Mouse (Mus musculus): ENCODE data around the gene Fam3a. TPM values are rescaled to one million over a fixed set of nuclear protein-coding genes. Genes with fewer than 3 reads are reported as not detected.

Gene Fam3a
- polyA plus RNA-seq (2015; fragmentation: Nextera tagmentation; extraction: Ambion mirVana) = 27.6 and 28.2 TPM in 2 replicates

GRCm38 (mm10) chrX:74392535-74393443, at the start of gene Fam3a, which contains the start of gene Ikbkg:
Gene Fam3a (minus strand): TSS chrX:74393272.
Gene Ikbkg (plus strand): TSS chrX:74393290.

DNA sequence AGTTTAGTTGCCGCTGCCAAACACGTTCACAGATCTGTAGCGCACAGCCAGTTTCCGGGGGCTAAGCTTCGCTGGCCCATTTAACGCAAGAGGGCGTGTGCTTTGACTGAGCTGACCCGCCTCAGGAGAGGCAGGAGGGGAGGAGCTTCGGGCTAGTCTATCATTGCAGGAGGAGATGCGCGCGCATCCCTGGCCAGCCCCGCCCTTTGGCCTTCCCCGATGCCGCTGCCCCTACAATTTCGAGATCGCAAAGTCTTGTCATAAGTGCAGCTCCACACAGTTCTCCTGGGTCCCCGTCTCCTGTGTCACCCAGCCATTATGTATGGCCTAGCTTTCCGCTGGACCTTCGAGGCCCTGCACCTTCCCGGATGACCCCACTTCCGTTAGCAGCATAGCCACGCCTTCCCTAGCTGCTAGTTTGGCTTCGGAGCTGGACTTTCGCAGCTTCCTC, 35.8 kb upstream of the Fam3a start, which contains the start of gene G6pdx:
TSS of gene G6pdx (minus strand) at position 369 of the 451 bp plus-strand sequence.

DNA sequence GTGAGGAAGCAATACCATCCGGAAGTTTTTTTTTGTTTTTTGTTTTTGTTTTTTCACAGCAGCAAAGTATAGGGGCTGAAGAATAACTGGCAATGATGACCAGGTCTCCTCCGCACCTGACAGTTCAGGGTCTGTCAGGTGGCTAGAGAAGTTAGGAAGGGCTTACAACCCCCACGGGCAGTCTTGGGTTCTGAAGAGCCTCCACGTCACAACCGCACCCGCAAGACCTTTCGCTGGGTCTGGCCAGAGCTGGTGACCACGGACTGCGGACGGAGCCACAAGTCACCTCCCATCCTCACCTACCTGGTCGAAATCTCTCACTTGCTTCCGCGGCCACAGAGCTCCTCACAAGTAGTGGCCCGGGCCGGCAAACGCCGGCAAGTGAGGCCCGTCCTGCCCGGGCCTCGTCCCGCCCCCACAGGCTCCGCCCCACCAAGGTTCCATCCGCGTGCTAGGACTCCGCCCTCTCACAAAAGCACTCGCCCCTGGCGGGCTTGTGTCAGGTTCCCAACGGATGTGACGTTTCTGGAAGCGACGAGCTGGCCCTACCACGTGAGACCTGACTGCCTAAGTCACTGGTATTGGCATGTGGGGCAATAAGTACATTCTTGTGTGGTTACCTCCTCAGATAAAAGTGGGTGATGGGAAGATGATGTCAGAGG, 20.1 kb downstream of the Fam3a start, which contains the start of the genes Ubl4a and Slc10a3:
TSS of gene Ubl4a (minus strand) at position 331 of the 662 bp plus-strand sequence.
TSS of gene Slc10a3 (minus strand) at position 462 of the 662 bp plus-strand sequence.

GRCm38 (mm10) chrX:74353467-74353770, 39.7 kb downstream of the Fam3a start, which contains the start of gene Lage3:
Gene Lage3 (minus strand): TSS chrX:74353618.

Other genes with a start within 250 kb of the Fam3a start
- gene Tex28, start 225.4 kb downstream of the Fam3a start, polyA plus RNA-seq (2015; fragmentation: Nextera tagmentation; extraction: Ambion mirVana) = not detected in 2 replicates
- 0.10 and 0.16 TPM in 2 replicates for gene Tktl1, start 216.0 kb downstream of the Fam3a start, polyA plus RNA-seq (2015; fragmentation: Nextera tagmentation; extraction: Ambion mirVana)
- gene Flna, start 143.5 kb downstream of the Fam3a start, polyA plus RNA-seq (2015; fragmentation: Nextera tagmentation; extraction: Ambion mirVana) = 1,264 and 1,315 TPM in 2 replicates
- 27.8 and 28.9 TPM in 2 replicates for gene Emd, start 138.6 kb downstream of the Fam3a start, polyA plus RNA-seq (2015; fragmentation: Nextera tagmentation; extraction: Ambion mirVana)
- gene Rpl10, start 122.5 kb downstream of the Fam3a start, polyA plus RNA-seq (2015; fragmentation: Nextera tagmentation; extraction: Ambion mirVana) = 802 and 865 TPM in 2 replicates
- 50.5 and 56.1 TPM in 2 replicates for gene Taz, start 111.4 kb downstream of the Fam3a start, polyA plus RNA-seq (2015; fragmentation: Nextera tagmentation; extraction: Ambion mirVana)
- 18.6 and 20.0 TPM in 2 replicates for gene Dnase1l1, start 110.9 kb downstream of the Fam3a start, polyA plus RNA-seq (2015; fragmentation: Nextera tagmentation; extraction: Ambion mirVana)
- gene Atp6ap1, start 96.2 kb downstream of the Fam3a start, polyA plus RNA-seq (2015; fragmentation: Nextera tagmentation; extraction: Ambion mirVana) = 97.3 and 109 TPM in 2 replicates
- 106 and 112 TPM in 2 replicates for gene Gdi1, start 88.3 kb downstream of the Fam3a start, polyA plus RNA-seq (2015; fragmentation: Nextera tagmentation; extraction: Ambion mirVana)
- gene Fam50a, start 80.2 kb downstream of the Fam3a start, polyA plus RNA-seq (2015; fragmentation: Nextera tagmentation; extraction: Ambion mirVana) = 38.8 and 45.1 TPM in 2 replicates
- gene Plxna3, start 64.2 kb downstream of the Fam3a start, polyA plus RNA-seq (2015; fragmentation: Nextera tagmentation; extraction: Ambion mirVana) = 2.2 and 2.3 TPM in 2 replicates
- gene Lage3, start 39.7 kb downstream of the Fam3a start, polyA plus RNA-seq (2015; fragmentation: Nextera tagmentation; extraction: Ambion mirVana) = 74.8 and 80.3 TPM in 2 replicates
- gene Ubl4a, start 20.1 kb downstream of the Fam3a start, polyA plus RNA-seq (2015; fragmentation: Nextera tagmentation; extraction: Ambion mirVana) = 65.4 and 70.7 TPM in 2 replicates
- 18.1 and 19.6 TPM in 2 replicates for gene Slc10a3, start 19.9 kb downstream of the Fam3a start, polyA plus RNA-seq (2015; fragmentation: Nextera tagmentation; extraction: Ambion mirVana)
- 17.3 and 17.9 TPM in 2 replicates for gene Ikbkg, start within 50 bp of the Fam3a start, polyA plus RNA-seq (2015; fragmentation: Nextera tagmentation; extraction: Ambion mirVana)
- gene G6pdx, start 35.9 kb upstream of the Fam3a start, polyA plus RNA-seq (2015; fragmentation: Nextera tagmentation; extraction: Ambion mirVana) = 61.1 and 65.3 TPM in 2 replicates
- gene Gm6880, start 88.1 kb upstream of the Fam3a start, polyA plus RNA-seq (2015; fragmentation: Nextera tagmentation; extraction: Ambion mirVana) = not detected in 2 replicates
- gene Olfr1326-ps1, start 181.6 kb upstream of the Fam3a start, polyA plus RNA-seq (2015; fragmentation: Nextera tagmentation; extraction: Ambion mirVana) = not detected in 2 replicates
- gene Olfr1325, start 199.4 kb upstream of the Fam3a start, polyA plus RNA-seq (2015; fragmentation: Nextera tagmentation; extraction: Ambion mirVana) = not detected in 2 replicates